Mouse (Mus musculus) liver, embryonic 14.5 days (tissue): ENCODE measurements around the gene Nap1l4.

Experiments
- CTCF ChIP-seq: IDR thresholded peaks from 2 replicates; pipeline ENCODE4 v1.5.1; 2016; ENCODE audit warnings: antibody characterized with exemption, low read depth, control low read depth
- EP300 ChIP-seq: IDR thresholded peaks from 2 replicates; pipeline ENCODE4 v1.6.1; 2016; ENCODE audit warnings: antibody characterized with exemption, low read depth

DNA sequence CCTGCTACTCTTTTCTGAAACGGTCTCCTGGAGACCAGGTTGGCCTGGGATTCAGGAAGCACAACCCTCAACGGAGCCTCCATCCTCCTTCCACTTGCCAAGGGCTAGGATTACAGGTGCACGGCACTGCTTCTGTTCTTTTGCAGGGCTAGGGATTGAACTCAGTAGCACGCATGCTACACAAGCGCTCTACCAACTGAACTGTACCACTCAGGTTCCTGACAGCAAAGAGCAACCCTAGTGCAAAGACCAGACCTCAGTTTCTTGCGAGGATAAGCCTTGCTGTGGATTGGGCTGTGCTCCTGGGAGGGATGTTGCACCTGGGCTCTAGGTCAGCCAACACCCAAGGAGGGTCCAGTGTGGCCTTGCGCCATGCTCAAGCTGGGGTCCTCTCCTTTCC lies 42.6 kb downstream of the Nap1l4 start:
- no peak for TF ChIP-seq EP300
- TF ChIP-seq CTCF = no peak
